Mouse (Mus musculus) hindbrain, embryonic 13.5 days (tissue): Measurements from ENCODE around the gene Gpr139. TPM values are rescaled to one million over a fixed set of nuclear protein-coding genes. Genes with fewer than 3 reads are reported as not detected.

Source experiments
- polyA plus RNA-seq: library from polyadenylated mRNA; unstranded; fragments of >200 nt; fragmentation: Nextera tagmentation; extraction: Ambion mirVana; gene quantifications from 2 replicates; pipeline ENCODE4 v1.2.1, GENCODE M21; 2015

Gpr139 gene
- polyA plus RNA-seq, 1 experiment from 2014 or later: 6.5 TPM

Other genes starting within 250 kb of the Gpr139 start
- gene Gprc5b, start 189.4 kb downstream of the Gpr139 start, polyA plus RNA-seq: 7.9 and 8.1 TPM in 2 replicates